Mouse (Mus musculus) MEL (cell line): ENCODE data around the gene Actrt2. TPM values are rescaled to one million over a fixed set of nuclear protein-coding genes. Genes with fewer than 3 reads are reported as not detected.

ENCODE experiments used
- DNase-seq: peaks from one replicate; pipeline ENCODE4 v3.0.0; 2011; ENCODE audit warnings: low read depth, low spot score
- H3K27ac ChIP-seq: 2 replicates; pipeline ENCODE4 v1.5.1; 2012; ENCODE audit warnings: low read depth, mild to moderate bottlenecking, control low read depth, low read length, moderate library complexity; ENCODE audit not compliant: control insufficient read depth
- H3K27me3 ChIP-seq, 2 experiments: fragments of 150-350 bp in 1 of 2; sonication (generic) in 1 of 2; 2 replicates each; pipeline ENCODE4 v1.6.1; 2012; ENCODE audit warnings: low read length in 2 of 2, mild to moderate bottlenecking in 2 of 2, improper control_type of control experiment in 1 of 2, moderate library complexity in 1 of 2; ENCODE audit not compliant: insufficient read depth in 2 of 2, control insufficient read depth in 1 of 2
- H3K36me3 ChIP-seq, 2 experiments: 2 replicates each; pipeline ENCODE4 v1.6.1; 2012 to 2014; ENCODE audit warnings: low read length in 2 of 2, improper control_type of control experiment in 1 of 2, inconsistent platforms in 1 of 2, mild to moderate bottlenecking in 1 of 2; ENCODE audit not compliant: insufficient read depth in 2 of 2, control insufficient read depth in 1 of 2
- H3K4me1 ChIP-seq, 2 experiments: fragments of 150-350 bp in 1 of 2; sonication (generic) in 1 of 2; 2 replicates each; pipeline ENCODE4 v1.6.1; 2012; ENCODE audit warnings: low read length in 2 of 2, improper control_type of control experiment in 1 of 2, mild to moderate bottlenecking in 1 of 2; ENCODE audit not compliant: insufficient read depth in 2 of 2, control insufficient read depth in 1 of 2
- H3K4me3 ChIP-seq, 2 experiments: fragments of 150-350 bp in 1 of 2; sonication (generic) in 1 of 2; 2 replicates each; pipeline ENCODE4 v1.5.1; 2012; ENCODE audit warnings: low read depth in 2 of 2, low read length in 2 of 2, mild to moderate bottlenecking in 2 of 2, moderate library complexity in 2 of 2, control low read depth in 1 of 2, improper control_type of control experiment in 1 of 2; ENCODE audit not compliant: control insufficient read depth in 1 of 2, insufficient read depth in 1 of 2
- H3K79me2 ChIP-seq: 2 replicates; pipeline ENCODE4 v1.6.1; 2012; ENCODE audit warnings: mild to moderate bottlenecking, low read length, moderate library complexity; ENCODE audit not compliant: control insufficient read depth, poor library complexity, insufficient read depth
- H3K9ac ChIP-seq: 2 replicates; pipeline ENCODE4 v1.6.1; 2012; ENCODE audit warnings: low read depth, mild to moderate bottlenecking, control low read depth, low read length, moderate library complexity; ENCODE audit not compliant: control insufficient read depth, poor library complexity, severe bottlenecking
- H3K9me3 ChIP-seq: fragments of 150-350 bp; sonication (generic); replicated peaks from 2 replicates; pipeline ENCODE4 v1.6.1; 2012; ENCODE audit warnings: mild to moderate bottlenecking, low read length, improper control_type of control experiment, moderate library complexity; ENCODE audit not compliant: insufficient read depth
- BHLHE40 ChIP-seq: IDR thresholded peaks from 2 replicates; pipeline ENCODE4 v1.6.1; 2012; ENCODE audit warnings: low read depth, mild to moderate bottlenecking, inconsistent platforms, low read length, improper control_type of control experiment, borderline replicate concordance
- CHD1 ChIP-seq: IDR thresholded peaks from 2 replicates; pipeline ENCODE4 v1.6.1; 2012; ENCODE audit warnings: low read depth, mild to moderate bottlenecking, inconsistent platforms, low read length, improper control_type of control experiment
- ELF1 ChIP-seq: IDR thresholded peaks from 2 replicates; pipeline ENCODE4 v1.6.1; 2014; ENCODE audit warnings: low read depth, mild to moderate bottlenecking, inconsistent platforms, low read length, improper control_type of control experiment, moderate library complexity
- EP300 ChIP-seq, 2 experiments: IDR thresholded peaks; 2 replicates each; pipeline ENCODE4 v1.6.1; 2011; ENCODE audit warnings: improper control_type of control experiment in 2 of 2, low read length in 2 of 2, low read depth in 1 of 2, mild to moderate bottlenecking in 1 of 2
- ETS1 ChIP-seq: IDR thresholded peaks from 2 replicates; pipeline ENCODE4 v1.6.1; 2012; ENCODE audit warnings: low read depth, mild to moderate bottlenecking, inconsistent platforms, low read length, improper control_type of control experiment, moderate library complexity
- GABPA ChIP-seq: IDR thresholded peaks from 2 replicates; pipeline ENCODE4 v1.6.1; 2012; ENCODE audit warnings: low read depth, mild to moderate bottlenecking, inconsistent platforms, low read length, improper control_type of control experiment, moderate library complexity
- GATA1 ChIP-seq: IDR thresholded peaks from 2 replicates; pipeline ENCODE4 v1.6.1; 2011; ENCODE audit warnings: low read depth, low read length, improper control_type of control experiment
- HCFC1 ChIP-seq: IDR thresholded peaks from 2 replicates; pipeline ENCODE4 v1.6.1; 2012; ENCODE audit warnings: low read depth, mild to moderate bottlenecking, inconsistent platforms, low read length, improper control_type of control experiment, moderate library complexity
- JUND ChIP-seq: IDR thresholded peaks from 2 replicates; pipeline ENCODE4 v1.6.1; 2011; ENCODE audit warnings: low read depth, mild to moderate bottlenecking, improper control_type of control experiment, low read length
- KAT2A ChIP-seq: conservative IDR thresholded peaks from 2 replicates; pipeline ENCODE4 v1.6.1; 2012; ENCODE audit warnings: low read depth, low read length, improper control_type of control experiment, inconsistent platforms
- MAFK ChIP-seq: IDR thresholded peaks from 2 replicates; pipeline ENCODE4 v1.6.1; 2011; ENCODE audit warnings: low read depth, mild to moderate bottlenecking, low read length, improper control_type of control experiment, borderline replicate concordance
- MAX ChIP-seq: IDR thresholded peaks from 2 replicates; pipeline ENCODE4 v1.6.1; 2011; ENCODE audit warnings: low read length, improper control_type of control experiment
- MYB ChIP-seq: IDR thresholded peaks from 2 replicates; pipeline ENCODE4 v1.6.1; 2011; ENCODE audit warnings: mild to moderate bottlenecking, low read depth, low read length, improper control_type of control experiment
- MYC ChIP-seq: IDR thresholded peaks from 2 replicates; pipeline ENCODE4 v1.6.1; 2011; ENCODE audit warnings: low read depth, mild to moderate bottlenecking, low read length, improper control_type of control experiment, moderate library complexity
- NELFE ChIP-seq: IDR thresholded peaks from 2 replicates; pipeline ENCODE4 v1.6.1; 2011; ENCODE audit warnings: low read depth, low read length, improper control_type of control experiment
- POLR2A ChIP-seq, 2 experiments: IDR thresholded peaks; 2 replicates each; pipeline ENCODE4 v1.6.1; 2011 to 2012; ENCODE audit warnings: low read length in 2 of 2, mild to moderate bottlenecking in 2 of 2, control low read depth in 1 of 2, improper control_type of control experiment in 1 of 2, low read depth in 1 of 2, moderate library complexity in 1 of 2; ENCODE audit not compliant: control insufficient read depth in 1 of 2, insufficient read depth in 1 of 2, poor library complexity in 1 of 2
- POLR2AphosphoS2 ChIP-seq: IDR thresholded peaks from 2 replicates; pipeline ENCODE4 v1.6.1; 2011; ENCODE audit warnings: low read length, improper control_type of control experiment
- POLR2AphosphoS5 ChIP-seq: IDR thresholded peaks from 2 replicates; pipeline ENCODE4 v1.6.1; 2012; ENCODE audit warnings: low read depth, borderline replicate concordance, mild to moderate bottlenecking, inconsistent platforms, low read length, moderate library complexity, mixed read lengths
- SIN3A ChIP-seq: IDR thresholded peaks from 2 replicates; pipeline ENCODE4 v1.6.1; 2012; ENCODE audit warnings: low read length, improper control_type of control experiment, inconsistent platforms
- TBP ChIP-seq: IDR thresholded peaks from 2 replicates; pipeline ENCODE4 v1.8.0; 2011; ENCODE audit warnings: low read depth, low read length, improper control_type of control experiment
- UBTF ChIP-seq: IDR thresholded peaks from 2 replicates; pipeline ENCODE4 v1.6.1; 2012; ENCODE audit warnings: low read depth, mild to moderate bottlenecking, inconsistent platforms, low read length, improper control_type of control experiment, moderate library complexity, borderline replicate concordance; ENCODE audit not compliant: insufficient read depth
- USF1 ChIP-seq: IDR thresholded peaks from 2 replicates; pipeline ENCODE4 v1.6.1; 2014; ENCODE audit warnings: low read depth, mild to moderate bottlenecking, inconsistent platforms, low read length, improper control_type of control experiment, moderate library complexity
- USF2 ChIP-seq, 2 experiments: IDR thresholded peaks; 2 replicates each; pipeline ENCODE4 v1.6.1; 2011 to 2012; ENCODE audit warnings: improper control_type of control experiment in 2 of 2, low read length in 2 of 2, borderline replicate concordance in 1 of 2, inconsistent platforms in 1 of 2, low read depth in 1 of 2, mild to moderate bottlenecking in 1 of 2; ENCODE audit not compliant: insufficient read depth in 1 of 2
- ZKSCAN1 ChIP-seq: IDR thresholded peaks from 2 replicates; pipeline ENCODE4 v1.6.1; 2012; ENCODE audit warnings: low read depth, mild to moderate bottlenecking, inconsistent platforms, low read length, improper control_type of control experiment, moderate library complexity
- ZMIZ1 ChIP-seq: IDR thresholded peaks from 2 replicates; pipeline ENCODE4 v1.6.1; 2012; ENCODE audit warnings: low read depth, mild to moderate bottlenecking, inconsistent platforms, low read length, improper control_type of control experiment, moderate library complexity
- polyA plus RNA-seq, 2 experiments: library from polyadenylated mRNA; stranded (reverse) in 1 of 2; unstranded in 1 of 2; fragments of >175 nt in 1 of 2; fragments of >200 nt in 1 of 2; gene quantifications; 2 replicates each; pipeline versions ENCODE4 v1.2.1 to v1.2.4; 2012; ENCODE audit warnings: low replicate concordance in 2 of 2, low read depth in 1 of 2; ENCODE audit not compliant: insufficient read length in 2 of 2, insufficient read depth in 1 of 2, missing spikeins in 1 of 2
- total RNA-seq: library from RNA; depleted of rRNA; stranded (reverse); fragments of 300-350 nt; gene quantifications from 2 replicates; pipeline ENCODE4 v1.2.3, GENCODE M21; 2012

Gene Actrt2
- total and polyA plus RNA-seq, 3 experiments: not detected

DNA sequence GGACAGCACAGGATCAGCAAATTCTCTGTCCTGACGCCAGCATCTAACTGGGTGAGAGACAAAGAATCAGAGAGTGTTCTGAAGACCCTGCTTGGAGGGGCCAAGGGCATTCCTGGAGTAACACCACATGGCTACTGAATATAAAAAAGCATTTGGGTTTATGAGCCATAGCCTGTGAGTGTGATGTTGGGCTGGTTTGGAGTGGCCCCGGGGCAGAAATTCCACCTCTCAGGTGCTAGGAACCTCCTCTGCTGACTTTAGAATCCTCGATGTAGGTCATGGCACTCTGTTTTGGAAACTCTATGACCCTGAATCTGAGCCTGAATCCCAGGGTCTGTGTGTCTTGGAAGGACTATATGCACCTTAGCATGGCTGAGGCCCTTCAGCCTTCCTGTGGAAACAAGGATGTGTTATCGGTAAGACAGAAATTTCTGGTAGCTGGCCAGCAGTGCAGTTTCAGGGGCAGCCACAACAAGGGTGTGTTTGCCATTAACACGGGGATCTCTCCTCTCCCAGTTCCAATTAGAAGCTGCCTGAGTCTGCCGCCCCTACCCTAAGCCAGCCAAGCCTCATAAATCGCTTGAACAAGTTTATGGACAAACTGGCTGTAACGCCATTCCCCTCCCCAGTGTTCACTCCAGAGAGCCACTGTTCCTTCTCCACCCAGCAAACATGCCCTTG lies 3.7 kb upstream of the Actrt2 start:
- TF ChIP-seq CHD1: no peak
- TF ChIP-seq UBTF: no peak
- TF ChIP-seq MYB: no peak
- no peak for TF ChIP-seq MYC
- TF ChIP-seq ETS1: no peak
- TF ChIP-seq TBP: no peak
- TF ChIP-seq USF2 (IDR thresholded peaks at IDR 0.05; ENCODE audit: borderline replicate concordance in 1 of 2, insufficient read depth in 1 of 2, low read depth in 1 of 2, low read length in 2 of 2): no peak
- no peak for TF ChIP-seq POLR2A (IDR thresholded peaks at IDR 0.05; ENCODE audit: control insufficient read depth in 1 of 2, insufficient read depth in 1 of 2, low read depth in 1 of 2, low read length in 2 of 2, poor library complexity in 1 of 2)
- no peak for TF ChIP-seq ZKSCAN1
- no peak for TF ChIP-seq MAX
- no peak for TF ChIP-seq BHLHE40
- TF ChIP-seq ELF1: no peak
- no peak for TF ChIP-seq HCFC1
- no peak for TF ChIP-seq SIN3A
- no peak for TF ChIP-seq GABPA
- TF ChIP-seq USF1: no peak
- TF ChIP-seq EP300 (IDR thresholded peaks at IDR 0.05; ENCODE audit: low read depth in 1 of 2, low read length in 2 of 2): no peak
- Histone ChIP-seq H3K79me2 (no peaks in the 10 kb centered on the region), H3K9ac (no peak overlapping the region), H3K27ac (no peak overlapping the region), H3K9me3 (no peaks in the 10 kb centered on the region; the same call in 1 of the 2 replicates), H3K36me3 (no peaks in the 10 kb centered on the region), H3K27me3 (no peaks in the 10 kb centered on the region), H3K4me1 (no peaks in the 10 kb centered on the region), H3K4me3 (no peak overlapping the region)
- DNase-seq: no peak

- H3K9me3 ChIP-seq: no peaks in the 10 kb centered on the region
- H3K36me3 ChIP-seq: no peaks in the 10 kb centered on the region
- no peak overlapping the region for H3K27ac ChIP-seq
- no peak overlapping the region for H3K9ac ChIP-seq
- no peaks in the 10 kb centered on the region for H3K27me3 ChIP-seq
- H3K4me3 ChIP-seq: no peak overlapping the region
- no peak for TF ChIP-seq MYC
- TF ChIP-seq JUND: no peak
- no peak for TF ChIP-seq POLR2AphosphoS2
- no peak for TF ChIP-seq MYB
- TF ChIP-seq POLR2AphosphoS5: no peak
- TF ChIP-seq ZMIZ1: no peak
- TF ChIP-seq GATA1: no peak
- TF ChIP-seq NELFE: no peak
- no peak for TF ChIP-seq KAT2A
- TF ChIP-seq MAFK: no peak
- TF ChIP-seq USF1: no peak
- TF ChIP-seq ZKSCAN1: no peak
- no peak for TF ChIP-seq GABPA
- no peak for TF ChIP-seq ETS1
- DNase-seq: no peak
- no peaks in the 10 kb centered on the region for H3K4me1 ChIP-seq
- no peaks in the 10 kb centered on the region for H3K79me2 ChIP-seq
Measured at GRCm38 (mm10) chr4:154662681-154663215, 4.9 kb downstream of the Actrt2 start.
